In genomic region chr12:3235124-3235631, GRCm38 (mm10) we compare ENCODE assay signal across 8 mouse cellular contexts.
DNase-seq lines count a peak whose midpoint lies in the region; ATAC-seq and TF ChIP-seq lines count a peak whose summit lies in the region.

No protein-coding gene starts in this region.

- peak overlapping the region; percentile 70 for H3K4me2 ChIP-seq in embryonic facial prominence, embryonic 15.5 days (replicated peaks)
- H3K4me2 ChIP-seq in kidney, embryonic 15.5 days: peak overlapping the region; percentile 68

- 20% methylated on average over 36 of the region's 36 CpGs for WGBS in bone marrow, adult 2 months
- 26% methylated on average over 36 of the region's 36 CpGs for WGBS in embryonic facial prominence, embryonic 15.5 days
- WGBS in heart, embryonic 10.5 days: 23% methylated on average over 36 of the region's 36 CpGs
- 20% methylated on average over 36 of the region's 36 CpGs for WGBS in kidney, embryonic 15.5 days

- H3K36me3 ChIP-seq in embryonic facial prominence, embryonic 15.5 days: peaks cover 33% of the 10 kb centered on the region
- H3K36me3 ChIP-seq in heart, embryonic 10.5 days: peaks cover 39% of the 10 kb centered on the region
- peaks cover 36% of the 10 kb centered on the region for H3K36me3 ChIP-seq in kidney, embryonic 15.5 days

- H3K4me1 ChIP-seq in bone marrow, adult 2 months (ENCODE audit: control insufficient read depth, insufficient read depth, low read length): peaks cover 2% of the 10 kb centered on the region; the same call in 1 of the 2 replicates
- peaks cover 9% of the 10 kb centered on the region for H3K4me1 ChIP-seq in embryonic facial prominence, embryonic 15.5 days
- H3K4me1 ChIP-seq in heart, embryonic 10.5 days: peaks cover 4% of the 10 kb centered on the region; the same call in 1 of the 2 replicates
- peaks cover 5% of the 10 kb centered on the region; the same call in 1 of the 2 replicates for H3K4me1 ChIP-seq in kidney, embryonic 15.5 days

- H3K27ac ChIP-seq in bone marrow, adult 2 months (ENCODE audit: control insufficient read depth, insufficient read depth, low read depth, low read length, poor library complexity): peak overlapping the region; percentile 11; the same call in 1 of the 2 replicates
- peak overlapping the region; percentile 89 for H3K27ac ChIP-seq in embryonic facial prominence, embryonic 15.5 days (replicated peaks)
- H3K27ac ChIP-seq in heart, embryonic 10.5 days: peak overlapping the region; percentile 84
- H3K27ac ChIP-seq in kidney, embryonic 15.5 days: peak overlapping the region; percentile 90

- peak overlapping the region; percentile 53; the same call in 1 of the 2 replicates for H3K9ac ChIP-seq in embryonic facial prominence, embryonic 15.5 days
- peak overlapping the region; percentile 47 for H3K9ac ChIP-seq in kidney, embryonic 15.5 days

- H3K27me3 ChIP-seq in embryonic facial prominence, embryonic 15.5 days: no peaks in the 10 kb centered on the region
- H3K27me3 ChIP-seq in heart, embryonic 10.5 days (ENCODE audit: insufficient read depth, poor library complexity, severe bottlenecking): no peaks in the 10 kb centered on the region
- H3K27me3 ChIP-seq in kidney, embryonic 15.5 days: no peaks in the 10 kb centered on the region

- ATAC-seq in embryonic facial prominence, embryonic 15.5 days (ENCODE audit: insufficient number of reproducible peaks, low FRiP score, low TSS enrichment, low read depth): peak; percentile 89
- ATAC-seq in kidney, embryonic 15.5 days (replicated peaks; ENCODE audit: low FRiP score): peak; percentile 92
- peak; percentile 74 for ATAC-seq in monocyte, adult 5-6 weeks (replicated peaks; ENCODE audit: insufficient number of reproducible peaks, low FRiP score, low TSS enrichment, poor library complexity, severe bottlenecking)

- peak; percentile 40; the same call in 1 of the 2 replicates for TF ChIP-seq POLR2A in bone marrow, adult 2 months (IDR thresholded peaks at IDR 0.05; ENCODE audit: borderline replicate concordance, control insufficient read depth, low read depth, low read length)

- no peak for TF ChIP-seq CTCF in bone marrow, adult 2 months (IDR thresholded peaks at IDR 0.05; ENCODE audit: control insufficient read depth, insufficient read depth, low read length)

- no peaks in the 10 kb centered on the region for H3K9me3 ChIP-seq in embryonic facial prominence, embryonic 15.5 days (replicated peaks)
- H3K9me3 ChIP-seq in heart, embryonic 10.5 days: peaks cover 23% of the 10 kb centered on the region
- 0 out of 2 replicates have a peak, but pooled peaks cover 2% of the 10 kb centered on the region for H3K9me3 ChIP-seq in kidney, embryonic 15.5 days (replicated peaks)

- DNase-seq in A20 (ENCODE audit: low read depth, low spot score): peak; percentile 98
- peak; percentile 96 for DNase-seq in heart, embryonic 10.5 days (ENCODE audit: low spot score)
- DNase-seq in liver: peak; percentile 86
- peak; percentile 84 to 88 for DNase-seq in spleen, postnatal 4 days (ENCODE audit: low spot score in 2 of 2)

- H3K4me3 ChIP-seq in bone marrow, adult 2 months (replicated peaks; ENCODE audit: control insufficient read depth, low read depth, low read length): peak overlapping the region; percentile 66
- peak overlapping the region; percentile 66 for H3K4me3 ChIP-seq in embryonic facial prominence, embryonic 15.5 days (replicated peaks)
- H3K4me3 ChIP-seq in heart, embryonic 10.5 days: peak overlapping the region; percentile 64
- peak overlapping the region; percentile 65 for H3K4me3 ChIP-seq in kidney, embryonic 15.5 days (replicated peaks)

Comparison
In these comparisons a context has a peak if more than half of its experiments do, and no peak if none do; other contexts are left out.
1. Peak in every context shown above with its lines: DNase-seq, ATAC-seq, H3K4me3 ChIP-seq and H3K27ac ChIP-seq.
2. H3K27ac ChIP-seq: peak in every context shown above with its lines; median percentile 90 in kidney, embryonic 15.5 days; 89 in embryonic facial prominence, embryonic 15.5 days; 84 in heart, embryonic 10.5 days; 11 in bone marrow, adult 2 months.